ENCODE assay signal across 9 mouse cellular contexts in the genomic region with DNA sequence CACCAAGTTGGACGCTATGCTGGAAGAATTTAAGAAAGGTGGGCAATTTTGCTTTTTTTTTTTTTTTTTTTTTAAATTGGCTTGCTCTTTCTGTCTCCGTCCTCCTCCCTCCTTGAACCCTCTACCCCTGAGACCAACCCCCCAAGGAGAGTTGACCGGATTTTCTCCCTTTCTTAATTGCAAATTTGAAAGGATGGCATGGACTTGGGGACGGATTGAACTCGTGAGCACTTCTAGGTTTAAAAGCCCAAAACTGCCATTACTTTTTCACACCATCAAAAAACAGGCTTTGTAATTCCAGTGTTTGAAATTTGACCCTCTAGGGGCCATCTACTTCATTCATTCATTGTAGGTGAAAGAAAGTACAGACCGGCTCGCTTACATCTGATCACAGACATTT. TPM values are rescaled to one million over a fixed set of nuclear protein-coding genes. Genes with fewer than 3 reads are reported as not detected.
DNase-seq lines count a peak whose midpoint lies in the region; ATAC-seq and TF ChIP-seq lines count a peak whose summit lies in the region.
"Had no signal": no experiment of that assay in that cellular context is flagged by ENCODE, and none has a peak within 500 bp of the region (broad histone marks: within the 10 kb centered on the region; RNA-seq: fewer than 3 reads in every experiment).

No protein-coding gene starts in this region.

- no peak for ATAC-seq in embryonic facial prominence, embryonic 14.5 days (ENCODE audit: low read depth)
- ATAC-seq in intestine, embryonic 15.5 days: no peak
- no peak for ATAC-seq in neural tube, embryonic 14.5 days (ENCODE audit: low read depth)

- no peak overlapping the region for H3K9ac ChIP-seq in embryonic facial prominence, embryonic 14.5 days (ENCODE audit: low read depth, low read length)
- H3K9ac ChIP-seq in intestine, embryonic 15.5 days: no peak overlapping the region
- peak overlapping the region; percentile 58 for H3K9ac ChIP-seq in neural tube, embryonic 14.5 days (replicated peaks; ENCODE audit: low read depth, low read length)

- H3K9me3 ChIP-seq in embryonic facial prominence, embryonic 14.5 days (ENCODE audit: control insufficient read depth, low read length): no peaks in the 10 kb centered on the region
- no peaks in the 10 kb centered on the region for H3K9me3 ChIP-seq in intestine, embryonic 15.5 days
- H3K9me3 ChIP-seq in neural tube, embryonic 14.5 days (ENCODE audit: control insufficient read depth, low read length): no peaks in the 10 kb centered on the region

- peak overlapping the region; percentile 91 for H3K4me2 ChIP-seq in embryonic facial prominence, embryonic 14.5 days (ENCODE audit: low read depth, low read length)
- H3K4me2 ChIP-seq in intestine, embryonic 15.5 days (replicated peaks): peak overlapping the region; percentile 97
- peak overlapping the region; percentile 76 for H3K4me2 ChIP-seq in neural tube, embryonic 14.5 days (ENCODE audit: low read depth, low read length)

- no peaks in the 10 kb centered on the region for H3K36me3 ChIP-seq in embryonic facial prominence, embryonic 14.5 days (ENCODE audit: control insufficient read depth, insufficient read depth, low read length)
- no peaks in the 10 kb centered on the region for H3K36me3 ChIP-seq in intestine, embryonic 15.5 days
- no peaks in the 10 kb centered on the region for H3K36me3 ChIP-seq in neural tube, embryonic 14.5 days (ENCODE audit: control insufficient read depth, insufficient read depth, low read length)

- TF ChIP-seq CTCF in layer of hippocampus, adult 2 months (conservative IDR thresholded peaks at IDR 0.05): no peak

- H3K27ac ChIP-seq in layer of hippocampus, adult 2 months: peak overlapping the region; percentile 97
- no peak overlapping the region for H3K27ac ChIP-seq in embryonic facial prominence, embryonic 14.5 days (replicated peaks; ENCODE audit: low read depth, low read length)
- H3K27ac ChIP-seq in intestine, embryonic 15.5 days: no peak overlapping the region
- no peak overlapping the region for H3K27ac ChIP-seq in neural tube, embryonic 14.5 days (ENCODE audit: low read depth, low read length)

- peaks cover 29% of the 10 kb centered on the region for H3K27me3 ChIP-seq in embryonic facial prominence, embryonic 14.5 days (replicated peaks; ENCODE audit: control insufficient read depth, insufficient read depth, low read length)
- H3K27me3 ChIP-seq in intestine, embryonic 15.5 days (replicated peaks): peaks cover 6% of the 10 kb centered on the region
- no peaks in the 10 kb centered on the region; the same call in 1 of the 2 replicates for H3K27me3 ChIP-seq in neural tube, embryonic 14.5 days (ENCODE audit: control insufficient read depth, insufficient read depth, low read length)

- 15% methylated on average over 7 of the region's 7 CpGs for WGBS in embryonic facial prominence, embryonic 14.5 days
- WGBS in intestine, embryonic 15.5 days: 38% methylated on average over 7 of the region's 7 CpGs
- whole genome bisulfite sequencing in neural tube, embryonic 14.5 days: 6% methylated on average over 7 of the region's 7 CpGs

- H3K4me1 ChIP-seq in embryonic facial prominence, embryonic 14.5 days (ENCODE audit: control insufficient read depth, insufficient read depth, low read length): peaks cover 24% of the 10 kb centered on the region
- H3K4me1 ChIP-seq in intestine, embryonic 15.5 days (replicated peaks): peaks cover 11% of the 10 kb centered on the region
- peaks cover 28% of the 10 kb centered on the region for H3K4me1 ChIP-seq in neural tube, embryonic 14.5 days (ENCODE audit: control insufficient read depth, insufficient read depth, low read length)

- H3K4me3 ChIP-seq in layer of hippocampus, adult 2 months: peak overlapping the region; percentile 97
- H3K4me3 ChIP-seq in embryonic facial prominence, embryonic 14.5 days (ENCODE audit: low read depth, low read length): peak overlapping the region; percentile 91
- H3K4me3 ChIP-seq in intestine, embryonic 15.5 days (replicated peaks): peak overlapping the region; percentile 88; the same call in 1 of the 2 replicates
- H3K4me3 ChIP-seq in neural tube, embryonic 14.5 days (ENCODE audit: low read depth, low read length): peak overlapping the region; percentile 69

- no peak for DNase-seq in layer of hippocampus, adult 2 months (ENCODE audit: low spot score in 2 of 2)
- no peak for DNase-seq in layer of hippocampus, adult 8-10 months (ENCODE audit: low spot score in 2 of 2)
- no peak for DNase-seq in embryonic facial prominence, embryonic 14.5 days (ENCODE audit: low spot score)
- no peak for DNase-seq in layer of hippocampus, postnatal 25 days (ENCODE audit: extremely low spot score in 1 of 2, low spot score in 1 of 2)
- no peak for DNase-seq in layer of hippocampus, postnatal 14 days (ENCODE audit: low spot score in 2 of 2)
- DNase-seq in urinary bladder, adult 18-20 months (ENCODE audit: low spot score in 2 of 2): no peak
- DNase-seq: adrenal gland, adult 8-10 months had no signal

RNA-seq across cellular contexts. Expression of a gene that starts 2.0 kb away (rescaled TPM):
- 10 to 100 TPM; 37.9 to 38.8 TPM for total RNA-seq in layer of hippocampus, adult 2 months (2021)
- 10 to 100 TPM; 35.6 to 43.6 (median 39.9) TPM for total RNA-seq in layer of hippocampus, adult 8-10 months (2022)
- polyA plus RNA-seq in embryonic facial prominence, embryonic 14.5 days (2014; fragmentation: Nextera tagmentation; extraction: Ambion mirVana): 4.2 and 5.1 TPM in 2 replicates
- 2.9 and 3.2 TPM in 2 replicates for polyA plus RNA-seq in intestine, embryonic 15.5 days (2015; fragmentation: Nextera tagmentation; extraction: Ambion mirVana)
- 8.4 and 11.7 TPM in 2 replicates for polyA plus RNA-seq in neural tube, embryonic 14.5 days (2014; fragmentation: Nextera tagmentation; extraction: Ambion mirVana)
- 10 to 100 TPM; 36.5 TPM for total RNA-seq in layer of hippocampus, postnatal 25 days (2021)
- 10 to 100 TPM; 32.1 to 36.0 TPM for total RNA-seq in layer of hippocampus, postnatal 14 days (2021)

RNA-seq across cellular contexts. Expression of a gene that starts 56.1 kb away (rescaled TPM):
- total RNA-seq in layer of hippocampus, adult 2 months (2021): 10 to 100 TPM; 23.1 to 25.2 TPM
- total RNA-seq in layer of hippocampus, adult 8-10 months (2022): 10 to 100 TPM; 25.3 to 33.0 (median 29.8) TPM
- polyA plus RNA-seq in embryonic facial prominence, embryonic 14.5 days (2014; fragmentation: Nextera tagmentation; extraction: Ambion mirVana): 19.4 and 24.1 TPM in 2 replicates
- polyA plus RNA-seq in intestine, embryonic 15.5 days (2015; fragmentation: Nextera tagmentation; extraction: Ambion mirVana): 59.4 and 63.4 TPM in 2 replicates
- polyA plus RNA-seq in neural tube, embryonic 14.5 days (2014; fragmentation: Nextera tagmentation; extraction: Ambion mirVana): 44.3 and 47.8 TPM in 2 replicates
- total RNA-seq in layer of hippocampus, postnatal 25 days (2021): 10 to 100 TPM; 22.0 to 23.8 TPM
- 10 to 100 TPM; 16.4 to 16.7 TPM for total RNA-seq in layer of hippocampus, postnatal 14 days (2021)
